8 mouse cellular contexts compared by ENCODE assay signal in genomic region chr9:21927208-21927753, GRCm38 (mm10). TPM values are rescaled to one million over a fixed set of nuclear protein-coding genes. Genes with fewer than 3 reads are reported as not detected.
A peak's percentile ranks its signal among the peaks of the same experiment; 100 is the strongest.
DNase-seq lines count a peak whose midpoint lies in the region; ATAC-seq and TF ChIP-seq lines count a peak whose summit lies in the region.

Ccdc159 (plus strand) TSS chr9:21927471.
Tmem205 (minus strand) TSS chr9:21927556.

- H3K4me3 ChIP-seq in bone marrow macrophage, adult 2 months (ENCODE audit: insufficient read depth, low read length), result peak within 1 kb of the TSS; percentile 68
- peak within 1 kb of the TSS; percentile 54 for H3K4me3 ChIP-seq in embryonic facial prominence, embryonic 15.5 days (replicated peaks)
- peak within 1 kb of the TSS; percentile 68 for H3K4me3 ChIP-seq in heart, adult 2 months
- peak within 1 kb of the TSS; percentile 41 for H3K4me3 ChIP-seq in kidney, adult 2 months (ENCODE audit: insufficient read depth, low read depth, low read length)
- peak within 1 kb of the TSS; percentile 50 for H3K4me3 ChIP-seq in limb, embryonic 11.5 days (ENCODE audit: low read depth, low read length)
- H3K4me3 ChIP-seq in midbrain, embryonic 13.5 days (replicated peaks), result peak within 1 kb of the TSS; percentile 58

- under 1% methylated on average over 28 of the region's 28 CpGs for WGBS in embryonic facial prominence, embryonic 15.5 days
- WGBS in heart, adult 2 months, result under 1% methylated on average over 28 of the region's 28 CpGs
- WGBS in kidney, adult 2 months, result under 1% methylated on average over 28 of the region's 28 CpGs
- WGBS in limb, embryonic 11.5 days, result under 1% methylated on average over 28 of the region's 28 CpGs
- under 1% methylated on average over 28 of the region's 28 CpGs for WGBS in midbrain, embryonic 13.5 days

- no peaks in the 10 kb centered on the region for H3K9me3 ChIP-seq in embryonic facial prominence, embryonic 15.5 days (replicated peaks)
- H3K9me3 ChIP-seq in limb, embryonic 11.5 days (ENCODE audit: control insufficient read depth, low read length), result no peaks in the 10 kb centered on the region
- H3K9me3 ChIP-seq in midbrain, embryonic 13.5 days, result no peaks in the 10 kb centered on the region

- TF ChIP-seq POLR2A in bone marrow macrophage, adult 2 months (IDR thresholded peaks at IDR 0.05; ENCODE audit: borderline replicate concordance, low read depth, low read length), result no peak
- TF ChIP-seq POLR2A in heart, adult 2 months (IDR thresholded peaks at IDR 0.05; ENCODE audit: insufficient read depth, low read depth, low read length), result peak; percentile 96
- TF ChIP-seq POLR2A in kidney, adult 2 months (IDR thresholded peaks at IDR 0.05; ENCODE audit: low read depth, low read length), result peak; percentile 82

- H3K4me1 ChIP-seq in bone marrow macrophage, adult 2 months (ENCODE audit: control insufficient read depth, insufficient read depth, low read length), result peaks cover 25% of the 10 kb centered on the region
- peaks cover 21% of the 10 kb centered on the region for H3K4me1 ChIP-seq in embryonic facial prominence, embryonic 15.5 days
- peaks cover 21% of the 10 kb centered on the region for H3K4me1 ChIP-seq in heart, adult 2 months (ENCODE audit: control insufficient read depth, insufficient read depth, low read length)
- peaks cover 4% of the 10 kb centered on the region; the same call in 1 of the 2 replicates for H3K4me1 ChIP-seq in kidney, adult 2 months (ENCODE audit: control insufficient read depth, insufficient read depth, low read length)
- 0 out of 2 replicates have a peak, but pooled peaks cover 8% of the 10 kb centered on the region for H3K4me1 ChIP-seq in limb, embryonic 11.5 days (ENCODE audit: control insufficient read depth, insufficient read depth, low read length)
- H3K4me1 ChIP-seq in midbrain, embryonic 13.5 days (replicated peaks), result peaks cover 18% of the 10 kb centered on the region

- intact Hi-C loops in heart, adult 2 months (cut with DNase I), result no loop called here

- no peaks in the 10 kb centered on the region for H3K79me2 ChIP-seq in heart, adult 2 months (replicated peaks; ENCODE audit: control insufficient read depth, insufficient read depth, low read length)

- H3K27me3 ChIP-seq in embryonic facial prominence, embryonic 15.5 days, result no peaks in the 10 kb centered on the region
- H3K27me3 ChIP-seq in heart, adult 2 months (ENCODE audit: control insufficient read depth, insufficient read depth, low read length), result no peaks in the 10 kb centered on the region
- no peaks in the 10 kb centered on the region for H3K27me3 ChIP-seq in kidney, adult 2 months (replicated peaks; ENCODE audit: control insufficient read depth, insufficient read depth, low read length)
- H3K27me3 ChIP-seq in limb, embryonic 11.5 days (ENCODE audit: control insufficient read depth, insufficient read depth, low read length), result no peaks in the 10 kb centered on the region
- H3K27me3 ChIP-seq in midbrain, embryonic 13.5 days, result no peaks in the 10 kb centered on the region

- H3K9ac ChIP-seq in embryonic facial prominence, embryonic 15.5 days, result peak within 1 kb of the TSS; percentile 45
- H3K9ac ChIP-seq in heart, adult 2 months (ENCODE audit: low read depth, low read length), result peak within 1 kb of the TSS; percentile 59
- H3K9ac ChIP-seq in limb, embryonic 11.5 days (ENCODE audit: low read length), result peak within 1 kb of the TSS; percentile 56
- peak within 1 kb of the TSS; percentile 68 for H3K9ac ChIP-seq in midbrain, embryonic 13.5 days (replicated peaks)

- peak within 1 kb of the TSS; percentile 63 for H3K4me2 ChIP-seq in embryonic facial prominence, embryonic 15.5 days (replicated peaks)
- H3K4me2 ChIP-seq in limb, embryonic 11.5 days (ENCODE audit: low read depth, severe bottlenecking), result peak within 1 kb of the TSS; percentile 58
- H3K4me2 ChIP-seq in midbrain, embryonic 13.5 days (replicated peaks), result peak within 1 kb of the TSS; percentile 66

- peak within 1 kb of the TSS; percentile 56 for H3K27ac ChIP-seq in bone marrow macrophage, adult 2 months (ENCODE audit: insufficient read depth, low read depth, low read length)
- peak within 1 kb of the TSS; percentile 49 for H3K27ac ChIP-seq in embryonic facial prominence, embryonic 15.5 days (replicated peaks)
- peak within 1 kb of the TSS; percentile 83 for H3K27ac ChIP-seq in heart, adult 2 months
- peak within 1 kb of the TSS; percentile 52 for H3K27ac ChIP-seq in kidney, adult 2 months (ENCODE audit: insufficient read depth, low read depth, low read length)
- 0 out of 2 replicates have a peak within 1 kb of the TSS, but pooled peaks have one; percentile 12 for H3K27ac ChIP-seq in limb, embryonic 11.5 days (replicated peaks; ENCODE audit: low read depth, low read length)
- peak within 1 kb of the TSS; percentile 77 for H3K27ac ChIP-seq in midbrain, embryonic 13.5 days

- peak; percentile 94 for ATAC-seq in embryonic facial prominence, embryonic 15.5 days (ENCODE audit: insufficient number of reproducible peaks, low FRiP score, low TSS enrichment, low read depth)
- ATAC-seq in limb, embryonic 11.5 days (ENCODE audit: insufficient number of reproducible peaks, low FRiP score, low TSS enrichment, low read depth), result peak; percentile 97
- ATAC-seq in midbrain, embryonic 13.5 days, result peak; percentile 99

- H3K36me3 ChIP-seq in embryonic facial prominence, embryonic 15.5 days, result peaks cover 4% of the 10 kb centered on the region; the same call in 1 of the 2 replicates
- H3K36me3 ChIP-seq in heart, adult 2 months (ENCODE audit: control insufficient read depth, insufficient read depth, low read length), result peaks cover 8% of the 10 kb centered on the region
- no peaks in the 10 kb centered on the region for H3K36me3 ChIP-seq in kidney, adult 2 months (ENCODE audit: control insufficient read depth, insufficient read depth, low read length)
- peaks cover 3% of the 10 kb centered on the region; the same call in 1 of the 2 replicates for H3K36me3 ChIP-seq in limb, embryonic 11.5 days (ENCODE audit: control insufficient read depth, insufficient read depth, low read length)
- H3K36me3 ChIP-seq in midbrain, embryonic 13.5 days, result no peaks in the 10 kb centered on the region

- no peak for TF ChIP-seq CTCF in bone marrow macrophage, adult 2 months (IDR thresholded peaks at IDR 0.05; ENCODE audit: low read depth, low read length)
- no peak for TF ChIP-seq CTCF in heart, adult 2 months (IDR thresholded peaks at IDR 0.05)
- TF ChIP-seq CTCF in kidney, adult 2 months (conservative IDR thresholded peaks at IDR 0.05; ENCODE audit: insufficient read depth, insufficient read length, low read depth, low read length), result no peak

- DNase-seq in A20 (ENCODE audit: low read depth, low spot score), result peak; percentile 83
- DNase-seq in heart, adult 2 months, result peak; percentile 90 to 95
- DNase-seq in kidney, adult 2 months, result peak; percentile 98
- DNase-seq in limb, embryonic 11.5 days (ENCODE audit: low spot score), result peak; percentile 93
- DNase-seq in spleen, postnatal 36 days (ENCODE audit: low spot score in 2 of 2), result peak; percentile 45 to 62

- TF ChIP-seq EP300 in heart, adult 2 months (IDR thresholded peaks at IDR 0.05; ENCODE audit: insufficient read depth, low read depth, low read length), result peak; percentile 86

RNA-seq across cellular contexts. Expression of gene Ccdc159, which starts in this region (rescaled TPM):
- 4.3 and 5.1 TPM in 2 replicates for polyA plus RNA-seq in bone marrow macrophage, adult 2 months (2012; ENCODE audit: insufficient read depth, insufficient read length, missing spikeins)
- 4.3 and 5.5 TPM in 2 replicates for polyA plus RNA-seq in embryonic facial prominence, embryonic 15.5 days (2015; fragmentation: Nextera tagmentation; extraction: Ambion mirVana)
- total RNA-seq in heart, adult 2 months (2021), result 1 to 10 TPM; 3.0 to 3.4 TPM
- 4.9 and 6.6 TPM in 2 replicates for polyA plus RNA-seq in heart, adult 2 months (2012; rRNA removed)
- 4.3 and 4.8 TPM in 2 replicates for polyA plus RNA-seq in kidney, adult 2 months (2012; rRNA removed)
- polyA plus RNA-seq in limb, embryonic 11.5 days (2014; fragmentation: Nextera tagmentation; extraction: Ambion mirVana), result 3.5 and 4.8 TPM in 2 replicates
- polyA plus RNA-seq in midbrain, embryonic 13.5 days (2015; fragmentation: Nextera tagmentation; extraction: Ambion mirVana), result 7.1 and 10.3 TPM in 2 replicates

RNA-seq across cellular contexts. Expression of gene Tmem205, which starts in this region (rescaled TPM):
- polyA plus RNA-seq in bone marrow macrophage, adult 2 months (2012; ENCODE audit: insufficient read depth, insufficient read length, missing spikeins), result 57.2 and 63.0 TPM in 2 replicates
- polyA plus RNA-seq in embryonic facial prominence, embryonic 15.5 days (2015; fragmentation: Nextera tagmentation; extraction: Ambion mirVana), result 56.2 and 58.0 TPM in 2 replicates
- total RNA-seq in heart, adult 2 months (2021), result 10 to 100 TPM; 65.5 to 71.8 TPM
- polyA plus RNA-seq in heart, adult 2 months (2012; rRNA removed), result 96.1 and 129 TPM in 2 replicates
- 313 and 353 TPM in 2 replicates for polyA plus RNA-seq in kidney, adult 2 months (2012; rRNA removed)
- polyA plus RNA-seq in limb, embryonic 11.5 days (2014; fragmentation: Nextera tagmentation; extraction: Ambion mirVana), result 29.7 and 29.9 TPM in 2 replicates
- 41.1 and 42.0 TPM in 2 replicates for polyA plus RNA-seq in midbrain, embryonic 13.5 days (2015; fragmentation: Nextera tagmentation; extraction: Ambion mirVana)

Comparison
In these comparisons a context has a peak if more than half of its experiments do, and no peak if none do; other contexts are left out.
1. Peak in every context shown above with its lines: DNase-seq, ATAC-seq, H3K4me3 ChIP-seq and H3K27ac ChIP-seq.
2. H3K27ac ChIP-seq: peak in every context shown above with its lines; median percentile 83 in heart, adult 2 months; 77 in midbrain, embryonic 13.5 days; 56 in bone marrow macrophage, adult 2 months; 52 in kidney, adult 2 months; 49 in embryonic facial prominence, embryonic 15.5 days; 12 in limb, embryonic 11.5 days.